Mouse (Mus musculus) E14TG2a.4 (cell line): ENCODE measurements around the gene Mrpl4.

Experiments
- H3K27me3 ChIP-seq: 2 replicates; pipeline ENCODE4 v1.6.1; 2014; ENCODE audit warnings: low read length, control low read depth; ENCODE audit not compliant: insufficient read depth
- H3K36me3 ChIP-seq: 2 replicates; pipeline ENCODE4 v1.6.1; 2014; ENCODE audit warnings: low read length, control low read depth; ENCODE audit not compliant: insufficient read depth
- H3K4me1 ChIP-seq: replicated peaks from 2 replicates; pipeline ENCODE4 v1.6.1; 2014; ENCODE audit warnings: low read depth, low read length, control low read depth
- H3K4me3 ChIP-seq: replicated peaks from 2 replicates; pipeline ENCODE4 v1.5.1; 2014; ENCODE audit warnings: mild to moderate bottlenecking, low read length
- H3K9me3 ChIP-seq: 2 replicates; pipeline ENCODE4 v1.6.1; 2014; ENCODE audit warnings: low read length, control low read depth
- CTCF ChIP-seq: conservative IDR thresholded peaks from 2 replicates; pipeline ENCODE4 v1.5.1; 2014; ENCODE audit warnings: low read length
- NANOG ChIP-seq: IDR thresholded peaks from 2 replicates; pipeline ENCODE4 v1.6.1; 2014; ENCODE audit warnings: borderline replicate concordance, low read length, mixed read lengths
- POU5F1 ChIP-seq: IDR thresholded peaks from 2 replicates; pipeline ENCODE4 v1.6.1; 2014; ENCODE audit warnings: low read length, borderline replicate concordance

Gene Mrpl4

GRCm38 (mm10) chr9:20972141-20972992, 30.2 kb upstream of the Mrpl4 start:
- H3K4me1 ChIP-seq, result peaks cover 84% of the 10 kb centered on the region
- TF ChIP-seq NANOG (no peak), CTCF (no peak), POU5F1 (no peak)
- H3K36me3 ChIP-seq, result peaks cover 66% of the 10 kb centered on the region
- H3K9me3 ChIP-seq, result no peaks in the 10 kb centered on the region
- no peaks in the 10 kb centered on the region for H3K27me3 ChIP-seq
- H3K4me3 ChIP-seq, result peak overlapping the region; percentile 74

DNA sequence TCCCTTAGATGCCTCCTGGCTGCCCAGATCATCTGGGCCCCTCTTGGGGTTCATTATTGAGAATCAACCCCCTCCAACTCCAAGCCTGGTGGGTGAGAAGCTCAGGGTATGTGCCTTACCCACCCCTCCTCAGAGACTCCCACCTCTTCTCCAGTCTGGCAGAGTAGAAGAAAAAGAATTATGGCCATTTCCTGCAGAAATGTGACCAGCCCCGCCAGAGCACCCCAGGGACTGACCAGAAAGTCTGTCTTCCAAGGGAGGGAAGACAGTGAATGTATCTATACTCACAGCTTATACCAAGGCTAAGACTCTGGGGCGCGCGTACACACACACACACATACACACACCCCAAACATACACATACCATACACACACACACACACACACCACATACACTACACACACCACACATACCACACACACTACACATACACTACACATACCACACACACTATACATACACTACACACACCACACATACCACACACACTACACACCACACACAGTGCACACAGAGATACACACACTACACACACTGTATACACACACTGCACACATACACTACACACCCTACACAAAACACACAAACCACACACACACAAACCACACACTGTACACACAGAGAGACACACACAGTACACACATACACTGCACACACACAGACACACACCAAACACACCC, 29.4 kb upstream of the Mrpl4 start:
- Histone ChIP-seq H3K27me3 (no peaks in the 10 kb centered on the region), H3K4me3 (peak overlapping the region; percentile 74), H3K36me3 (peaks cover 59% of the 10 kb centered on the region), H3K9me3 (no peaks in the 10 kb centered on the region), H3K4me1 (peaks cover 84% of the 10 kb centered on the region)
- TF ChIP-seq NANOG (no peak), POU5F1 (no peak)

GRCm38 (mm10) chr9:20973682-20974075, 28.9 kb upstream of the Mrpl4 start:
- TF ChIP-seq CTCF (no peak), POU5F1 (no peak), NANOG (no peak)
- H3K9me3 ChIP-seq, result no peaks in the 10 kb centered on the region
- peaks cover 84% of the 10 kb centered on the region for H3K4me1 ChIP-seq
- H3K27me3 ChIP-seq, result no peaks in the 10 kb centered on the region
- peak overlapping the region; percentile 50; the same call in 1 of the 2 replicates for H3K4me3 ChIP-seq
- H3K36me3 ChIP-seq, result peaks cover 53% of the 10 kb centered on the region

DNA sequence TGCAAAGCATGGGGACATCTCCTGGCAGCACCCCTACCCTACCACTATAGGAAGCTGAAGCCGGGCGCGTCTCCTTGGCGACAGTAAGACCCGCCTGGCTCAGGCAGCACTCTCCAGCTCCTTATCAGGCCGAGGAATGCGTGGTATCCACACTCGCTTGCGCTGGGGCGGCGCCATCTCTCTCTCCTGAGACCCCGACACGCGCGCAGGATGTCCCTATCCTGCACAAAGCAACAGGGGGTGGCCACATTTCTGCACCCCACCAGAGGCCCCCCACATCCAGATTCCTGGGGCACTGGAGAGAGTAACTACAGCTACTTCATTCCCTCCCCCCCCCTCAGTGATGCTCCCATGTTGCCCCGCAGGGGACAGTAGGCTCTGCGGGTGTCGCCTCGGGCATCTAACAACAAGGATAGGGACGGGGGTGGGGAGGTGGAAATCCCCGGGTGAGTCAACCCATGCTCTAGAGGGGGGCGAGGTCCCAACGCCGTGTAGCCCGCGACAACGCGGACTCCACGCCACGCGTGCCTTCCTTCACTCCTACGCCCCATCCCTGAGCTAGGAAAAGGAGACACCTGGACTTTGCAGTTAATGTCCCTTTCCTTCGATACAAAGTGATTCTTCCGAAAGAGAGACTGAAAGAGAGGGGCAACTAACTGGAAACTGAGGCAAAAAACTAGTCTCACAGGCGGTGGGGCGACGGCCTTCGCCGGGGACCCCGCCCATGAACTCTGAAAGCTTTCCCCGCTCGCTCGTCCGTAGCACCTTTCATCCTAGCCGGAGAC, 26.9 kb upstream of the Mrpl4 start:
- TF ChIP-seq POU5F1 (no peak), CTCF (no peak), NANOG (no peak)
- peak overlapping the region; percentile 94 for H3K4me3 ChIP-seq
- peaks cover 38% of the 10 kb centered on the region for H3K36me3 ChIP-seq
- no peaks in the 10 kb centered on the region for H3K9me3 ChIP-seq
- H3K27me3 ChIP-seq, result no peaks in the 10 kb centered on the region
- H3K4me1 ChIP-seq, result peaks cover 90% of the 10 kb centered on the region

- H3K27me3 ChIP-seq, result no peaks in the 10 kb centered on the region
- H3K4me1 ChIP-seq, result peaks cover 90% of the 10 kb centered on the region
- peaks cover 30% of the 10 kb centered on the region for H3K36me3 ChIP-seq
- H3K4me3 ChIP-seq, result peak within 1 kb of the TSS; percentile 94
- no peaks in the 10 kb centered on the region for H3K9me3 ChIP-seq
- TF ChIP-seq CTCF (no peak), NANOG (no peak), POU5F1 (no peak)
These were observed 26.1 kb upstream of the Mrpl4 start, which contains the start of gene S1pr2 for GRCm38 (mm10) chr9:20976216-20976960. TSS of gene S1pr2 (minus strand) at chr9:20976781.

- Histone ChIP-seq H3K4me3 (peak overlapping the region; percentile 94), H3K9me3 (no peaks in the 10 kb centered on the region), H3K4me1 (peaks cover 90% of the 10 kb centered on the region), H3K27me3 (no peaks in the 10 kb centered on the region), H3K36me3 (peaks cover 26% of the 10 kb centered on the region)
- TF ChIP-seq POU5F1 (no peak), CTCF (peak; percentile 22; the same call in 1 of the 2 replicates), NANOG (no peak)
These were observed 25.4 kb upstream of the Mrpl4 start for GRCm38 (mm10) chr9:20976961-20977689.

DNA sequence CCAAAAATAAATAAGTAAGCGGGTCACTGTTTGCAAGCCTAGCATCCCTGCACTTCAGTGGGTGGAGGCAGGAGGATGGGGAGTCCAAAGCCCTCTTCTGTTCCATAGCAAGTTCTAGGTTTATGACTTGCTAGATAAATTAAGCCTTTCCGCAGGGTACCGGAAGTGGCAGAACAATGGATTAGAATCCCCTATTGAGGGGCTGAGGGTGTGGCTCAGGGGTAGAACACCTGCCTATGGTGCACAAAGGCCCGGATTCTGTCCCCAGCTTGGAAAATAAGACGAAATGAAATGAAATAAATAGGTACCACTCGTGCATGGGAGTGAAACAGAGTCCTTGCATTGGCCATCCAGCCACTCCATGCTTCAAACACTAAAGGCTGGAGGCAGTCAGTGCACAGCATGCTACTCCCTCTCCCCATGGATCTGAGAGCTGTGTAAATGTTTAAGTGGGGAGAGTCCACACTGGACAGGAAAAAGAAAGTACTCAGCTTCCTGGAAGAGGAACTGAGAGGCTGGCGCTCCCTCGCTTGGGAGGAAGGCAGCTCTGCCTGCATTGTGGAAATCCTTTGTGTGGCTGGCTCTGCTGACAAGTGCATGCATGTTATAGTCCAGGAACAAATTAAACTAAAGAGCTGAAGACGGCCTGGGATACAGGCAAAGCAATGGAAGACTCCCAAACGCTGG, 24.0 kb upstream of the Mrpl4 start:
- H3K36me3 ChIP-seq, result peaks cover 16% of the 10 kb centered on the region

More for the DNA sequence above, 24.0 kb upstream of the Mrpl4 start:
- no peaks in the 10 kb centered on the region for H3K9me3 ChIP-seq
- H3K4me3 ChIP-seq, result peak overlapping the region; percentile 94
- peaks cover 90% of the 10 kb centered on the region for H3K4me1 ChIP-seq
- H3K27me3 ChIP-seq, result no peaks in the 10 kb centered on the region
- no peak for TF ChIP-seq CTCF
- TF ChIP-seq POU5F1, result no peak
- TF ChIP-seq NANOG, result no peak
